Mouse (Mus musculus) lung, postnatal 0 days (tissue): ENCODE results near the gene Ccdc191.

Experiments used
- CTCF ChIP-seq: IDR thresholded peaks from 2 replicates; pipeline ENCODE4 v1.5.1; 2016; ENCODE audit warnings: antibody characterized with exemption, mild to moderate bottlenecking
- EP300 ChIP-seq: IDR thresholded peaks from 2 replicates; pipeline ENCODE4 v1.6.1; 2016; ENCODE audit warnings: antibody characterized with exemption, mild to moderate bottlenecking, control low read depth

- no peak for TF ChIP-seq EP300
- no peak for TF ChIP-seq CTCF
Measured at GRCm38 (mm10) chr16:43972391-43972790, 82.8 kb downstream of the Ccdc191 start.
